Mouse (Mus musculus) liver, embryonic 16.5 days (tissue): ENCODE data around the gene Frmd6. TPM values are rescaled to one million over a fixed set of nuclear protein-coding genes. Genes with fewer than 3 reads are reported as not detected.

ENCODE experiments used
- ATAC-seq: fragments of 200-750 bp; cut with Nextera tagmentation; 2 replicates; pipeline ENCODE4 v1.8.0; 2017; ENCODE audit warnings: low read depth, mild to moderate bottlenecking, moderate number of reproducible peaks, moderate library complexity
- H3K27ac ChIP-seq: fragments of 300-500 bp; sonication (generic); 2 replicates; pipeline ENCODE4 v1.5.1; 2014; ENCODE audit warnings: mild to moderate bottlenecking, low read length
- H3K27me3 ChIP-seq: fragments of 300-500 bp; sonication (generic); 2 replicates; pipeline ENCODE4 v1.6.1; 2014; ENCODE audit warnings: low read depth, low read length, mixed read lengths; ENCODE audit not compliant: control insufficient read depth, insufficient read depth
- H3K36me3 ChIP-seq: fragments of 300-500 bp; sonication (generic); 2 replicates; pipeline ENCODE4 v1.6.1; 2014; ENCODE audit warnings: mild to moderate bottlenecking; ENCODE audit not compliant: control insufficient read depth, insufficient read depth
- H3K4me1 ChIP-seq: fragments of 300-500 bp; sonication (generic); 2 replicates; pipeline ENCODE4 v1.6.1; 2014; ENCODE audit warnings: low read depth, low read length, mixed read lengths; ENCODE audit not compliant: control insufficient read depth
- H3K4me2 ChIP-seq: fragments of 300-500 bp; sonication (generic); 2 replicates; pipeline ENCODE4 v1.6.1; 2014; ENCODE audit warnings: low read depth, low read length, mixed read lengths
- H3K4me3 ChIP-seq: fragments of 300-500 bp; sonication (generic); 2 replicates; pipeline ENCODE4 v1.5.1; 2014; ENCODE audit warnings: low read depth, mild to moderate bottlenecking, low read length
- H3K9ac ChIP-seq: fragments of 300-500 bp; sonication (generic); 2 replicates; pipeline ENCODE4 v1.6.1; 2014; ENCODE audit warnings: low read depth, low read length
- H3K9me3 ChIP-seq: fragments of 300-500 bp; sonication (generic); replicated peaks from 2 replicates; pipeline ENCODE4 v1.6.1; 2016; ENCODE audit warnings: low read length; ENCODE audit not compliant: control insufficient read depth
- WGBS: fragments of 180-500 bp; shearing (Covaris S2); extraction: QIAGEN DNeasy Blood & Tissue Kit; methylation state at CpG from one replicate; pipeline ENCODE4 v1.1.7; 2014; ENCODE audit not compliant: insufficient replicate concordance; 5-methylcytosine and 5-hydroxymethylcytosine counted together
- polyA plus RNA-seq: library from polyadenylated mRNA; unstranded; fragments of >200 nt; fragmentation: Nextera tagmentation; extraction: Ambion mirVana; gene quantifications from 2 replicates; pipeline ENCODE4 v1.2.1, GENCODE M21; 2015

The Frmd6 gene
- polyA plus RNA-seq, 1 experiment from 2014 or later: 3.7 TPM

DNA sequence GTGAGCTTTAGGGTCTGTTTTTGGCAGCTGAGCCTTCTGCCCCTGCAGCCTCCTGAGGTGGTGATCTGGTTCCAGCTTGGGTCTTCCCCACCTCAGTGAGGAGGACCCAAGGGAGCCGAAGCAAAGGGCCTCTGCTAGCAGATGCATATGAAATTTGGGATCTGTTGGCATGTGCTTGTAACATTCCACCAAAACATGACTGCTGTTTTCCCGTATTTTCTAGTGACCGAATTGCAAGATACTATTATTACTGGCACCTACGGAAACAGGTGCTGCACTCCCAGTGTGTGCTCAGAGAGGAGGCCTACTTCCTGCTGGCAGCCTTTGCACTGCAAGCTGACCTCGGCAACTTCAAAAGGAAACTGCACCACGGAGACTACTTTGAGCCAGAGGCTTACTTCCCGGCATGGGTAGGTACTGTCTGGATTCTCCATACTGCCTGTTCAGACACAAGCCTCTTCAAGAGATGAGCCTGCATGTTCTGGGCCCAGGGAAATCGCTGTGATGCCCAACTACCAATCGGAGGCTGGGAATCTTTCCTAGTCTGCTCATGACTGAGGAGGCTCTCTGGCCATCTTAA, 55.2 kb downstream of the Frmd6 start:
- H3K4me1 ChIP-seq: no peaks in the 10 kb centered on the region
- no peak overlapping the region for H3K27ac ChIP-seq
- H3K9ac ChIP-seq: no peak overlapping the region
- no peak overlapping the region for H3K4me3 ChIP-seq
- WGBS: 54% methylated on average over 9 of the region's 9 CpGs
- no peaks in the 10 kb centered on the region; the same call in 1 of the 2 replicates for H3K36me3 ChIP-seq
- no peaks in the 10 kb centered on the region for H3K27me3 ChIP-seq
- H3K9me3 ChIP-seq: no peaks in the 10 kb centered on the region
- no peak for ATAC-seq
- no peak overlapping the region for H3K4me2 ChIP-seq

DNA sequence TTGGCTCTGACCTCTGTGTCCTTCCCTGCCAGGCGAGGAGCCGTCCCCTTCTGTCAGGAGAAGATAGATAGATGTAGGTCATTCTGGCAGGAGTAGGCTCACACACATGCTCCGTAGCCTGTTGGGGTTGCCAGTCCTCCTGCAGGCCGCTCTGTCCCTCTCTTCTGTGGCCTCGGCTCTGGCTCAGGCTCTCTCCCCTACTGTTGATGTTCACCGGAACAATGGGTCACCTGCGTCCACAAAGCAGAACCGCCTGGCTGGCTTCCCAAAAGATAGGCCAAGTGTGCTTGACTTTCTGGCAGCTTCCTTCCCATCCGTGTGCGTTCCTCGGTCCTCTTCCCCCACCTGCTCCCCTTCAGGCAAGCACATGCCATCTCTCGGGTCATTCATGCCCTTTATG, 56.0 kb downstream of the Frmd6 start:
- no peaks in the 10 kb centered on the region; the same call in 1 of the 2 replicates for H3K36me3 ChIP-seq
- no peaks in the 10 kb centered on the region for H3K4me1 ChIP-seq
- no peak overlapping the region for H3K4me3 ChIP-seq
- H3K9ac ChIP-seq: no peak overlapping the region
- WGBS: 72% methylated on average over 12 of the region's 12 CpGs
- H3K27ac ChIP-seq: no peak overlapping the region
- no peaks in the 10 kb centered on the region for H3K9me3 ChIP-seq
- H3K4me2 ChIP-seq: no peak overlapping the region
- H3K27me3 ChIP-seq: no peaks in the 10 kb centered on the region
- ATAC-seq: no peak

DNA sequence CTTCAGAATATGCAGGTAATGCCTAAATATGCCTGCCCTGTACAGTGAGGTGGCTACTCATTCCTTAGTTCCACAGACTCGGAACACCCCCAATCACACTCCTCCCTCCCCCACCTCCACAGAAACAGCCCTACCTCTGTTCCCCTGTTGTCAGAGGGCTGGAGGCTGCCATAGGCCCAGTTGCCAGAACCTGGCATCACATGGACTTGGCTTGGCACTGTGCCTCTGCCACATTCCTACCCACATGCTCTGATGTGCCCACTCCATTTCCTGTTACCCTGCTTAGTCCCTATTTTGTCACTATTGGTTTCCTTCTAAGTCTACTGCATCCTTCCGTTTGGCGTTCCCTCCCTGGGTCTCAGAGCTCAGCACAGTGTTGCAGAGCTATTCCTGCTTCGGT, 56.5 kb downstream of the Frmd6 start:
- WGBS: 82% methylated on average over 4 of the region's 4 CpGs
- Histone ChIP-seq H3K27ac (no peak overlapping the region), H3K27me3 (no peaks in the 10 kb centered on the region), H3K9me3 (no peaks in the 10 kb centered on the region), H3K4me1 (no peaks in the 10 kb centered on the region), H3K4me2 (no peak overlapping the region), H3K36me3 (no peaks in the 10 kb centered on the region; the same call in 1 of the 2 replicates), H3K9ac (no peak overlapping the region), H3K4me3 (no peak overlapping the region)
- no peak for ATAC-seq

DNA sequence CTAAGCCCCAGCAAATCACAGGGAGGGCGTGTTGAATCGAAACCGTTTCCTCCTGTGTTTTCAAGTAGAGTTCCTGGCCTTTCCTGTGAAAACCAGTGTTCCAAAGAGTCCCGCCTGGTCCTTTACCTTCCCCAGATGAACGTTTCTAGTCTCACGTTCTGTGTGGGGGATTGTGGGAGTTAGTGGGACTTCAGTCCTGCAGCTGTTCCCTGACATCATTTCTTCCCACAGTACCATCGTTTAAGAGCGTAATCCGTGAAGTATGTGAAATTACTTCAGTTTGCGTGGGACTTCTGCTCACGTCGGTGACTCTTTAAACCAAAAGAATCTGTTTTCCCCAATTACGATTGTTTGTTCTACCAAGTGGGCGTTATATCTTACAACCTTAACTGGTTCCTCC, 57.8 kb downstream of the Frmd6 start:
- Histone ChIP-seq H3K9me3 (no peaks in the 10 kb centered on the region), H3K27me3 (no peaks in the 10 kb centered on the region), H3K36me3 (no peaks in the 10 kb centered on the region; the same call in 1 of the 2 replicates), H3K27ac (no peak overlapping the region), H3K4me3 (no peak overlapping the region), H3K9ac (no peak overlapping the region), H3K4me1 (no peaks in the 10 kb centered on the region), H3K4me2 (no peak overlapping the region)
- no peak for ATAC-seq
- WGBS: 79% methylated on average over 14 of the region's 14 CpGs

DNA sequence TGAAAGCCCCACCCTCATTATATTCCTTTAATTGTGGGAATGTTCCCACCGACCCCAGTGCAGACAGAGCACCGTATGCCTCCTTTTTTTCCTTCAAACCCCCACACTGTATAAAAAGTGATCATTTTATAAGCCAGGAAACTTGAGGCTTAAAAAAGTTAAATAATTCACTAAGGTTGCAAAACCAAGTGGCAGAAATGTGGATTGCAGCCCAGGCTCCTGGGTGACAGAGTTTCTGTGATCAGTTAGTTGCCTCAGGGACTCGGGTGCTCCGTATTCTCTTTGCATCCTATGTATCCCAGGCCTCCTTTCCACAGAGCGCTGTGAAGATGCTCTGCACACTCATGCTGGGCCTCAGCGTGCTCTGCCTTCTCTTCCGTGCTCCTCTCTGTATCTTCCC, 58.8 kb downstream of the Frmd6 start:
- ATAC-seq: no peak
- no peak overlapping the region for H3K9ac ChIP-seq
- no peak overlapping the region for H3K4me3 ChIP-seq
- no peaks in the 10 kb centered on the region for H3K4me1 ChIP-seq
- H3K4me2 ChIP-seq: no peak overlapping the region
- WGBS: 83% methylated on average over 7 of the region's 7 CpGs
- H3K9me3 ChIP-seq: no peaks in the 10 kb centered on the region
- H3K27ac ChIP-seq: no peak overlapping the region
- no peaks in the 10 kb centered on the region; the same call in 1 of the 2 replicates for H3K36me3 ChIP-seq
- no peaks in the 10 kb centered on the region for H3K27me3 ChIP-seq

DNA sequence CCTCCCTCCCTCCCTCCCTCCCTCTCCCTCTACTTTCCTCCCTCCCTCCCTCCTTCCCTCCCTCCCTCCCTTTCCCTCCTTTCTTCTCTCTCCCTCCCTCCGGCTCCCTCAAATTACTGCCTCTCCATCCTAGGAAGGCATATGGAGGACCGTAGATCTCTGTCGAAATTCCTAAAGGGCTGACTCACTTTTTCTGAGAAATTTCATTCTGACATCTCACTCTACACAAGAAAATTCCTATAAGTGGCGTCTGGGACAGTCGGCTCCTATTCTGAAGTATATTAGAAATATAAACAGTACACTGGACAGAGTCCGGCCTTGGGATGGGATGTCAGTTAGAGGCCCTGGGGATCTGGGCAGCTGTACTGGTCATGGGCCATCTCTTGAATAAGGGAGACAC, 59.7 kb downstream of the Frmd6 start:
- H3K36me3 ChIP-seq: no peaks in the 10 kb centered on the region; the same call in 1 of the 2 replicates
- H3K27me3 ChIP-seq: no peaks in the 10 kb centered on the region
- H3K4me1 ChIP-seq: no peaks in the 10 kb centered on the region
- H3K27ac ChIP-seq: no peak overlapping the region
- H3K4me2 ChIP-seq: no peak overlapping the region
- H3K9me3 ChIP-seq: no peaks in the 10 kb centered on the region
- WGBS: 62% methylated on average over 5 of the region's 6 CpGs
- no peak overlapping the region for H3K4me3 ChIP-seq
- no peak overlapping the region for H3K9ac ChIP-seq
- ATAC-seq: no peak

DNA sequence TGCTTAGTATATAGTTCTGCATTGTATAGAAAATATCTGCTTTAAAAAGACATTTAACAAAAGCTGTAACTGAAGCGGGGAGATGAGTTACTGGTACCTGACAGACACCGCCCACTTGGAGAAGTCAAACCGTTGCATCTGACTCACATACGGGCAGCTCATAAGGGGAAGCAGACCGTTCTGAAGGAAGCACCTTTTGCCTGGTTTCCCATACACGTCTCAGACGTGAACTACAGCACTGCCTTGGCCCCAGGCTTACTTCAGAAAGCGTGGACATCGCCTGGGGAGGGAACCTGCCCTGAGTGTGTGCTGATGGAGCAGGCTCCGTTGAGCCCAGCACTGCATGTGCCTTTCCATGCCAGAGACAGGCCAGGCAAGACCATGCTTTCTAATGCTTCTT, 60.3 kb downstream of the Frmd6 start:
- no peak overlapping the region for H3K9ac ChIP-seq
- no peak overlapping the region for H3K4me2 ChIP-seq
- no peak overlapping the region for H3K27ac ChIP-seq
- no peaks in the 10 kb centered on the region for H3K27me3 ChIP-seq
- H3K9me3 ChIP-seq: no peaks in the 10 kb centered on the region
- H3K36me3 ChIP-seq: no peaks in the 10 kb centered on the region; the same call in 1 of the 2 replicates
- ATAC-seq: no peak
- no peaks in the 10 kb centered on the region for H3K4me1 ChIP-seq
- WGBS: 24% methylated on average over 10 of the region's 10 CpGs
- H3K4me3 ChIP-seq: no peak overlapping the region

DNA sequence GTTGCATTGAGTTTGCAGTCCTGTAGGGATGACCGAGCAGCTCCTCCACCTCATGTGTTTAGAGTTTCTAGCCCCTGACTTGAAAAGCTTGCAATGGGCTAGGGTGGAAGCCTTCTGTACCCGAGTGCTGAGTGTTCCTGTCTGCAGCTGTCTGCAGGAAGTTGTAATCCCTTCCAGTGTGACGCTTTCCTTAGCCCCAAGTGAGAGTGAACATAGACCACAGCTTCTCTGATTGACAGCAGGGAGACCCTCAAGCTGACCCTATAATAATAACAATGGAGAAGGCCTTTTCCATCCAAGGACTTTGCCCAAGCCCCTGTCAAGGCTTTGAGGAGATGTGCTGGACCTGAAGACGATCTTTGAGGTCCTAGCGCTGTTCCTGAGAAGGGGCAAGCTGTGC, 65.1 kb downstream of the Frmd6 start:
- Histone ChIP-seq H3K27me3 (no peaks in the 10 kb centered on the region), H3K36me3 (no peaks in the 10 kb centered on the region), H3K27ac (no peak overlapping the region), H3K4me3 (no peak overlapping the region), H3K9ac (no peak overlapping the region), H3K4me1 (no peaks in the 10 kb centered on the region), H3K4me2 (no peak overlapping the region), H3K9me3 (no peaks in the 10 kb centered on the region)
- no peak for ATAC-seq
- 60% methylated on average over 5 of the region's 5 CpGs for WGBS

DNA sequence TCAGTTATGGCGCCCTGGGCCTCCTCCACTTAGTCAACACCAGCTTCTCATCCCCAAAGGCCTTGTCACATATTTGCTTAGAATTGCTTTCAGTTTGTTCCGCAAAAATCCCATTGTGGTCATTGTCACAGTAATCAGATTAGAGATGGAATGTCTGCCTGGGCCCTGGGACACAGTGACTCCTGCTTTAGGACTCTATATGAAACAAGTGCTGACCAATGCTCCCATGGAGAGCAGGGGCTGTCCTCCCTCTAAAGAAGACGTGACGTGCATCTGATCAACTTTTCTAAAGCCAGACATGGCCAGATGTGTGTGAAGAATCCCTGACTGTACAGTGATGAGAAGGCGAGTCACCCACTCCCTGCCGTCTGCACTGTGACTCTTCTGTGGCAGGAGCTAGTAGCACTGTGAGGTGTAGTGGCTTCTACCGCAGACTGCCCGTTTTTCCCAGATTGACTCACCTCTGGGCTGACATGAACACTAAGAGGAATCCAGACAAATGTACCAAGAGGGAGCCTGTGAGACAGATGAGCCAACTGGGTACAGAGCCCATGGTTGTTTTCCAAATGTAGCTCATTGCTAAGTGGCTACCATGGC, 65.7 kb downstream of the Frmd6 start:
- Histone ChIP-seq H3K27me3 (no peaks in the 10 kb centered on the region), H3K4me2 (no peak overlapping the region), H3K9ac (no peak overlapping the region), H3K36me3 (no peaks in the 10 kb centered on the region), H3K9me3 (no peaks in the 10 kb centered on the region), H3K4me1 (no peaks in the 10 kb centered on the region), H3K4me3 (no peak overlapping the region), H3K27ac (no peak overlapping the region)
- no peak for ATAC-seq
- 72% methylated on average over 8 of the region's 8 CpGs for WGBS
